In genomic region chr5:82715705-82716104, GRCm38 (mm10) we compare ENCODE assay signal across 24 mouse cellular contexts.
DNase-seq lines count a peak whose midpoint lies in the region; ATAC-seq and TF ChIP-seq lines count a peak whose summit lies in the region.
"Had no signal": no experiment of that assay in that cellular context is flagged by ENCODE, and none has a peak within 500 bp of the region (broad histone marks: within the 10 kb centered on the region; RNA-seq: fewer than 3 reads in every experiment).

No protein-coding gene starts in this region.

- H3K36me3 ChIP-seq in embryonic facial prominence, embryonic 14.5 days (ENCODE audit: control insufficient read depth, insufficient read depth, low read length), result no peaks in the 10 kb centered on the region
- H3K36me3 ChIP-seq in embryonic facial prominence, embryonic 10.5 days (replicated peaks), result no peaks in the 10 kb centered on the region
- no peaks in the 10 kb centered on the region for H3K36me3 ChIP-seq in midbrain, embryonic 14.5 days (ENCODE audit: control insufficient read depth, insufficient read depth, low read length)
- H3K36me3 ChIP-seq in midbrain, embryonic 11.5 days (ENCODE audit: control insufficient read depth, insufficient read depth, low read length), result no peaks in the 10 kb centered on the region
- H3K36me3 ChIP-seq in intestine, embryonic 16.5 days (ENCODE audit: control insufficient read depth, insufficient read depth, low read length), result no peaks in the 10 kb centered on the region
- H3K36me3 ChIP-seq: embryonic facial prominence, embryonic 15.5 days; G1E; hindbrain, embryonic 13.5 days; intestine, embryonic 15.5 days had no signal

- no peaks in the 10 kb centered on the region for H3K27me3 ChIP-seq in embryonic facial prominence, embryonic 14.5 days (replicated peaks; ENCODE audit: control insufficient read depth, insufficient read depth, low read length)
- H3K27me3 ChIP-seq in embryonic facial prominence, embryonic 10.5 days (replicated peaks; ENCODE audit: low read depth, poor library complexity, severe bottlenecking), result no peaks in the 10 kb centered on the region
- no peaks in the 10 kb centered on the region for H3K27me3 ChIP-seq in midbrain, embryonic 14.5 days (ENCODE audit: control insufficient read depth, insufficient read depth, low read length)
- H3K27me3 ChIP-seq in midbrain, embryonic 11.5 days (ENCODE audit: control insufficient read depth, insufficient read depth, low read length), result no peaks in the 10 kb centered on the region
- H3K27me3 ChIP-seq in intestine, embryonic 16.5 days (replicated peaks; ENCODE audit: control insufficient read depth, insufficient read depth, low read length), result no peaks in the 10 kb centered on the region
- H3K27me3 ChIP-seq: CH12.LX; embryonic facial prominence, embryonic 15.5 days; intestine, embryonic 15.5 days had no signal

- no peak overlapping the region for H3K9ac ChIP-seq in embryonic facial prominence, embryonic 14.5 days (ENCODE audit: low read depth, low read length)
- no peak overlapping the region for H3K9ac ChIP-seq in midbrain, embryonic 14.5 days (replicated peaks; ENCODE audit: low read length)
- H3K9ac ChIP-seq in midbrain, embryonic 11.5 days (ENCODE audit: low read length), result no peak overlapping the region
- no peak overlapping the region for H3K9ac ChIP-seq in intestine, embryonic 16.5 days (ENCODE audit: low read depth, low read length)
- H3K9ac ChIP-seq: embryonic facial prominence, embryonic 15.5 days; forebrain, postnatal 0 days; hindbrain, embryonic 13.5 days; intestine, embryonic 15.5 days had no signal

- H3K4me2 ChIP-seq in embryonic facial prominence, embryonic 14.5 days (ENCODE audit: low read depth, low read length), result no peak overlapping the region
- H3K4me2 ChIP-seq in midbrain, embryonic 14.5 days (ENCODE audit: low read length), result no peak overlapping the region
- H3K4me2 ChIP-seq in midbrain, embryonic 11.5 days, result no peak overlapping the region
- H3K4me2 ChIP-seq in intestine, embryonic 16.5 days (ENCODE audit: low read depth, low read length), result no peak overlapping the region
- H3K4me2 ChIP-seq: embryonic facial prominence, embryonic 15.5 days; heart, embryonic 11.5 days; hindbrain, embryonic 13.5 days; intestine, embryonic 15.5 days had no signal

- peak; percentile 27 for DNase-seq in embryonic facial prominence, embryonic 14.5 days (ENCODE audit: low spot score)
- no peak for DNase-seq in embryonic facial prominence, embryonic 10.5 days (ENCODE audit: low spot score)
- peak; percentile 12 for DNase-seq in midbrain, embryonic 14.5 days
- DNase-seq in midbrain, embryonic 11.5 days (ENCODE audit: low spot score, missing footprints), result no peak
- DNase-seq in brain, embryonic 14.5 days (ENCODE audit: low read depth), result peak; percentile 35
- no peak for DNase-seq in embryo, embryonic 10.5 days (ENCODE audit: low spot score)
- DNase-seq: adrenal gland, adult 2 months; adrenal gland, postnatal 14 days; B cell, adult 2 months; cerebellum, adult 11-12 months; cerebellum, adult 8-10 months; embryo, embryonic 11 days; forebrain, postnatal 0 days; gastrocnemius, adult 2 months; gastrocnemius, postnatal 14 days; heart, adult 11 months had no signal

- H3K4me3 ChIP-seq in embryonic facial prominence, embryonic 14.5 days (ENCODE audit: low read depth, low read length), result no peak overlapping the region
- H3K4me3 ChIP-seq in embryonic facial prominence, embryonic 10.5 days, result no peak overlapping the region
- no peak overlapping the region for H3K4me3 ChIP-seq in midbrain, embryonic 14.5 days (replicated peaks; ENCODE audit: low read depth, low read length)
- no peak overlapping the region for H3K4me3 ChIP-seq in midbrain, embryonic 11.5 days (ENCODE audit: low read depth, low read length)
- H3K4me3 ChIP-seq in intestine, embryonic 16.5 days (ENCODE audit: low read length), result no peak overlapping the region
- H3K4me3 ChIP-seq: embryonic facial prominence, embryonic 15.5 days; gastrocnemius, adult 2 months; hindbrain, embryonic 13.5 days; intestine, embryonic 15.5 days had no signal

- 69% methylated on average over 1 of the region's 1 CpGs for WGBS in embryonic facial prominence, embryonic 14.5 days
- WGBS in embryonic facial prominence, embryonic 10.5 days, result 79% methylated on average over 1 of the region's 1 CpGs
- WGBS in midbrain, embryonic 14.5 days, result 78% methylated on average over 1 of the region's 1 CpGs
- 73% methylated on average over 1 of the region's 1 CpGs for WGBS in midbrain, embryonic 11.5 days
- WGBS in intestine, embryonic 16.5 days, result 65% methylated on average over 1 of the region's 1 CpGs

- TF ChIP-seq POLR2A in brain, embryonic 14.5 days (IDR thresholded peaks at IDR 0.05; ENCODE audit: borderline replicate concordance, extremely low read depth, insufficient read depth, insufficient read length, poor library complexity, severe bottlenecking), result no peak

- no peak overlapping the region for H3K27ac ChIP-seq in embryonic facial prominence, embryonic 14.5 days (replicated peaks; ENCODE audit: low read depth, low read length)
- no peak overlapping the region for H3K27ac ChIP-seq in embryonic facial prominence, embryonic 10.5 days (replicated peaks)
- H3K27ac ChIP-seq in midbrain, embryonic 14.5 days (replicated peaks; ENCODE audit: low read depth, low read length), result no peak overlapping the region
- no peak overlapping the region for H3K27ac ChIP-seq in midbrain, embryonic 11.5 days (ENCODE audit: low read depth, low read length)
- no peak overlapping the region for H3K27ac ChIP-seq in intestine, embryonic 16.5 days (ENCODE audit: low read length)
- H3K27ac ChIP-seq: embryonic facial prominence, embryonic 15.5 days; gastrocnemius, adult 2 months; hindbrain, embryonic 13.5 days; intestine, embryonic 15.5 days had no signal

- TF ChIP-seq CTCF in brain, embryonic 14.5 days (IDR thresholded peaks at IDR 0.05; ENCODE audit: borderline replicate concordance, extremely low read depth, insufficient read depth, insufficient read length), result no peak

- H3K4me1 ChIP-seq in embryonic facial prominence, embryonic 14.5 days (ENCODE audit: control insufficient read depth, insufficient read depth, low read length), result no peaks in the 10 kb centered on the region
- H3K4me1 ChIP-seq in embryonic facial prominence, embryonic 10.5 days, result no peaks in the 10 kb centered on the region
- H3K4me1 ChIP-seq in midbrain, embryonic 14.5 days (ENCODE audit: control insufficient read depth, insufficient read depth, low read length), result no peaks in the 10 kb centered on the region
- H3K4me1 ChIP-seq in midbrain, embryonic 11.5 days (ENCODE audit: control insufficient read depth, insufficient read depth, low read length), result no peaks in the 10 kb centered on the region
- no peaks in the 10 kb centered on the region for H3K4me1 ChIP-seq in intestine, embryonic 16.5 days (ENCODE audit: control insufficient read depth, insufficient read depth, low read length)
- H3K4me1 ChIP-seq: embryonic facial prominence, embryonic 15.5 days; hindbrain, embryonic 13.5 days; intestine, embryonic 15.5 days had no signal

- no peak for ATAC-seq in embryonic facial prominence, embryonic 14.5 days (ENCODE audit: low read depth)
- ATAC-seq in midbrain, embryonic 14.5 days (ENCODE audit: low FRiP score, low TSS enrichment), result no peak
- no peak for ATAC-seq in midbrain, embryonic 11.5 days (ENCODE audit: low FRiP score)
- no peak for ATAC-seq in intestine, embryonic 16.5 days
- ATAC-seq: forebrain, embryonic 14.5 days; forebrain, postnatal 0 days; intestine, embryonic 15.5 days had no signal

- H3K9me3 ChIP-seq in embryonic facial prominence, embryonic 14.5 days (ENCODE audit: control insufficient read depth, low read length), result no peaks in the 10 kb centered on the region
- H3K9me3 ChIP-seq in embryonic facial prominence, embryonic 10.5 days, result no peaks in the 10 kb centered on the region
- no peaks in the 10 kb centered on the region for H3K9me3 ChIP-seq in midbrain, embryonic 14.5 days (ENCODE audit: control insufficient read depth, low read length)
- no peaks in the 10 kb centered on the region for H3K9me3 ChIP-seq in midbrain, embryonic 11.5 days (ENCODE audit: control insufficient read depth, low read length)
- H3K9me3 ChIP-seq in intestine, embryonic 16.5 days (ENCODE audit: control insufficient read depth, low read length), result no peaks in the 10 kb centered on the region
- H3K9me3 ChIP-seq: embryonic facial prominence, embryonic 15.5 days; G1E; hindbrain, embryonic 13.5 days; intestine, embryonic 15.5 days had no signal

Comparison
In these comparisons a context has a peak if more than half of its experiments do, and no peak if none do; other contexts are left out.
1. DNase-seq: peak in embryonic facial prominence, embryonic 14.5 days (single experiment), midbrain, embryonic 14.5 days (single experiment) and brain, embryonic 14.5 days (single experiment); none in embryonic facial prominence, embryonic 10.5 days (single experiment), midbrain, embryonic 11.5 days (single experiment) and embryo, embryonic 10.5 days (single experiment).